ENCODE assay signal across 10 mouse cellular contexts in the genomic region with DNA sequence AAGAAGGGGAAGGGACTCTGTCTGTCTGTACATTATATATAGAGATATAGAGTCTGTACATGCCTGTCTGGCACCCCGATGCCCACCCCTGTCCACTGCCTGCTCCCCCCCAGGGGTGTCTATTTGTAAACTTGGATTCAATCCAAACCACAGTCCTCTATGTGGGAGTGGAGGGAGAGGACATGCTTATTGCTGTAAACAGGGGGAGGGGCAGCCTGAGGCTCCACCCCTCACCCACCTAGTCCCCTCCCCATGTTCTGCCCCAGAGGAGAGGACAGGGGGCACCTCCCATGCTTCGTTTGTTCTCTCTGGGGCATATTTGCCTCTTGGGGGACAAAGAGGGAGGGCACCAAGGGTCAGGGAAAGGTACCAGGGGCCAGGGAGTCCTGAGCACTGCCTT. TPM values are rescaled to one million over a fixed set of nuclear protein-coding genes. Genes with fewer than 3 reads are reported as not detected.
DNase-seq lines count a peak whose midpoint lies in the region; ATAC-seq and TF ChIP-seq lines count a peak whose summit lies in the region.
"Had no signal": no experiment of that assay in that cellular context is flagged by ENCODE, and none has a peak within 500 bp of the region (broad histone marks: within the 10 kb centered on the region; RNA-seq: fewer than 3 reads in every experiment).

No protein-coding gene starts in this region.

- H3K36me3 ChIP-seq in heart, embryonic 15.5 days: no peaks in the 10 kb centered on the region
- H3K36me3 ChIP-seq in hindbrain, postnatal 0 days (ENCODE audit: insufficient read depth, low read length): no peaks in the 10 kb centered on the region
- H3K36me3 ChIP-seq in midbrain, embryonic 12.5 days: no peaks in the 10 kb centered on the region
- H3K36me3 ChIP-seq: G1E had no signal

- H3K9me3 ChIP-seq in heart, embryonic 15.5 days (replicated peaks): no peaks in the 10 kb centered on the region
- H3K9me3 ChIP-seq in hindbrain, postnatal 0 days (ENCODE audit: low read length): no peaks in the 10 kb centered on the region
- H3K9me3 ChIP-seq in midbrain, embryonic 12.5 days: no peaks in the 10 kb centered on the region
- H3K9me3 ChIP-seq: G1E had no signal

- TF ChIP-seq CTCF in hindbrain, postnatal 0 days (IDR thresholded peaks at IDR 0.05; ENCODE audit: low read depth): no peak

- H3K27me3 ChIP-seq in heart, embryonic 15.5 days: peaks cover 33% of the 10 kb centered on the region
- no peaks in the 10 kb centered on the region for H3K27me3 ChIP-seq in hindbrain, postnatal 0 days (ENCODE audit: insufficient read depth, low read length)
- H3K27me3 ChIP-seq in midbrain, embryonic 12.5 days: peaks cover 53% of the 10 kb centered on the region

- peak overlapping the region; percentile 73 for H3K4me2 ChIP-seq in heart, embryonic 15.5 days
- H3K4me2 ChIP-seq in hindbrain, postnatal 0 days (ENCODE audit: low read depth, low read length): peak overlapping the region; percentile 49
- peak overlapping the region; percentile 60 for H3K4me2 ChIP-seq in midbrain, embryonic 12.5 days (replicated peaks)

- no peak for DNase-seq in heart, adult 8-10 months (ENCODE audit: low spot score)
- peak; percentile 60 for DNase-seq in R1 (ENCODE audit: low read depth, low spot score)
- DNase-seq in hindbrain, postnatal 0 days (ENCODE audit: low spot score): no peak
- DNase-seq in frontal cortex, adult 2 months (ENCODE audit: extremely low spot score in 1 of 2, low spot score in 1 of 2): no peak
- no peak for DNase-seq in gastrocnemius, postnatal 14 days
- DNase-seq in right cerebral cortex, postnatal 36 days (ENCODE audit: low spot score in 2 of 2): no peak

- 51% methylated on average over 2 of the region's 2 CpGs for WGBS in heart, embryonic 15.5 days
- WGBS in hindbrain, postnatal 0 days: 35% methylated on average over 2 of the region's 2 CpGs
- 38% methylated on average over 2 of the region's 2 CpGs for WGBS in midbrain, embryonic 12.5 days

- 0 out of 2 replicates have a peak overlapping the region, but pooled peaks have one; percentile 39 for H3K9ac ChIP-seq in heart, embryonic 15.5 days
- peak overlapping the region; percentile 37 for H3K9ac ChIP-seq in hindbrain, postnatal 0 days (replicated peaks; ENCODE audit: low read length)
- no peak overlapping the region for H3K9ac ChIP-seq in midbrain, embryonic 12.5 days (replicated peaks)

- intact Hi-C loops in gastrocnemius, postnatal 14 days (cut with DNase I; ENCODE audit: low total_unique reads): loop anchor here (5.0 to 10.0 kb wide), 2 partner anchors 43 to 170 kb away; no protein-coding TSS in a partner anchor

- H3K4me1 ChIP-seq in heart, embryonic 15.5 days (replicated peaks): peaks cover 42% of the 10 kb centered on the region
- H3K4me1 ChIP-seq in hindbrain, postnatal 0 days (ENCODE audit: insufficient read depth, low read length): peaks cover 13% of the 10 kb centered on the region
- peaks cover 39% of the 10 kb centered on the region for H3K4me1 ChIP-seq in midbrain, embryonic 12.5 days

- peak overlapping the region; percentile 42 for H3K4me3 ChIP-seq in heart, embryonic 15.5 days
- H3K4me3 ChIP-seq in hindbrain, postnatal 0 days (ENCODE audit: low read length): peak overlapping the region; percentile 20; the same call in 1 of the 2 replicates
- H3K4me3 ChIP-seq in midbrain, embryonic 12.5 days: no peak overlapping the region

- no peak overlapping the region for H3K27ac ChIP-seq in heart, embryonic 15.5 days
- H3K27ac ChIP-seq in hindbrain, postnatal 0 days: no peak overlapping the region
- no peak overlapping the region for H3K27ac ChIP-seq in midbrain, embryonic 12.5 days (replicated peaks)

- ATAC-seq in heart, embryonic 15.5 days (replicated peaks; ENCODE audit: insufficient number of reproducible peaks, insufficient read depth, low FRiP score, low read depth): 0 out of 2 replicates have a peak, but pooled peaks have one; percentile 9
- ATAC-seq in hindbrain, postnatal 0 days: no peak
- no peak for ATAC-seq in midbrain, embryonic 12.5 days (ENCODE audit: low FRiP score, low read depth)

RNA-seq across cellular contexts. Expression of a gene that starts 8.0 kb away (rescaled TPM):
- 0.73 and 2.7 TPM in 2 replicates for polyA plus RNA-seq in heart, embryonic 15.5 days (2015; fragmentation: Nextera tagmentation; extraction: Ambion mirVana)
- under 1 TPM in 1 of 4 experiments, not detected in 3; 0.11 TPM for total RNA-seq in heart, adult 8-10 months (2022)
- total RNA-seq in hindbrain, postnatal 0 days (2014; rRNA removed): 107 and 171 TPM in 2 replicates
- polyA plus RNA-seq in hindbrain, postnatal 0 days (2015; fragmentation: Nextera tagmentation; extraction: Ambion mirVana): 57.0 and 61.4 TPM in 2 replicates
- polyA plus RNA-seq in midbrain, embryonic 12.5 days (2016; fragmentation: Nextera tagmentation; extraction: Ambion mirVana): 10.7 and 11.1 TPM in 2 replicates
- polyA plus RNA-seq in frontal cortex, adult 2 months (2012; rRNA removed): 68.0 and 78.5 TPM in 2 replicates
- total RNA-seq in gastrocnemius, postnatal 14 days (2021): not detected
- total RNA-seq: G1E; monocyte, adult 5-6 weeks had no signal
- polyA plus RNA-seq: G1E had no signal

RNA-seq across cellular contexts. Expression of a gene that starts 23.0 kb away (rescaled TPM):
- polyA plus RNA-seq in heart, embryonic 15.5 days (2015; fragmentation: Nextera tagmentation; extraction: Ambion mirVana): 6.0 and 8.1 TPM in 2 replicates
- under 1 TPM in 3 of 4 experiments, not detected in 1; 0.19 to 0.34 (median 0.27) TPM for total RNA-seq in heart, adult 8-10 months (2022)
- total RNA-seq in hindbrain, postnatal 0 days (2014; rRNA removed): 7.6 and 9.6 TPM in 2 replicates
- polyA plus RNA-seq in hindbrain, postnatal 0 days (2015; fragmentation: Nextera tagmentation; extraction: Ambion mirVana): 3.5 and 4.2 TPM in 2 replicates
- polyA plus RNA-seq in midbrain, embryonic 12.5 days (2016; fragmentation: Nextera tagmentation; extraction: Ambion mirVana): 16.8 and 17.3 TPM in 2 replicates
- 0.76 and 1.2 TPM in 2 replicates for polyA plus RNA-seq in frontal cortex, adult 2 months (2012; rRNA removed)
- total RNA-seq in gastrocnemius, postnatal 14 days (2021): under 1 TPM; 0.42 to 0.80 TPM
- total RNA-seq: G1E; monocyte, adult 5-6 weeks had no signal
- polyA plus RNA-seq: G1E had no signal

RNA-seq across cellular contexts. Expression of a gene that starts 33.8 kb away (rescaled TPM):
- 35.0 and 39.9 TPM in 2 replicates for polyA plus RNA-seq in heart, embryonic 15.5 days (2015; fragmentation: Nextera tagmentation; extraction: Ambion mirVana)
- total RNA-seq in heart, adult 8-10 months (2022): 10 to 100 TPM; 28.2 to 36.1 (median 32.6) TPM
- total RNA-seq in hindbrain, postnatal 0 days (2014; rRNA removed): 3.9 and 5.9 TPM in 2 replicates
- 7.4 and 10.9 TPM in 2 replicates for polyA plus RNA-seq in hindbrain, postnatal 0 days (2015; fragmentation: Nextera tagmentation; extraction: Ambion mirVana)
- 9.5 and 11.0 TPM in 2 replicates for polyA plus RNA-seq in midbrain, embryonic 12.5 days (2016; fragmentation: Nextera tagmentation; extraction: Ambion mirVana)
- polyA plus RNA-seq in frontal cortex, adult 2 months (2012; rRNA removed): 7.3 and 7.9 TPM in 2 replicates
- total RNA-seq in gastrocnemius, postnatal 14 days (2021): 10 to 100 TPM; 20.7 to 22.1 TPM
- polyA plus RNA-seq: G1E had no signal

RNA-seq across cellular contexts. Expression of a gene that starts 35.0 kb away (rescaled TPM):
- polyA plus RNA-seq in heart, embryonic 15.5 days (2015; fragmentation: Nextera tagmentation; extraction: Ambion mirVana): 59.8 and 71.2 TPM in 2 replicates
- 10 to 100 TPM; 43.3 to 52.5 (median 48.6) TPM for total RNA-seq in heart, adult 8-10 months (2022)
- 94.4 and 107 TPM in 2 replicates for total RNA-seq in hindbrain, postnatal 0 days (2014; rRNA removed)
- 67.6 and 73.2 TPM in 2 replicates for polyA plus RNA-seq in hindbrain, postnatal 0 days (2015; fragmentation: Nextera tagmentation; extraction: Ambion mirVana)
- 35.0 and 37.0 TPM in 2 replicates for polyA plus RNA-seq in midbrain, embryonic 12.5 days (2016; fragmentation: Nextera tagmentation; extraction: Ambion mirVana)
- 148 and 157 TPM in 2 replicates for polyA plus RNA-seq in frontal cortex, adult 2 months (2012; rRNA removed)
- total RNA-seq in gastrocnemius, postnatal 14 days (2021): 10 to 100 TPM; 35.0 to 40.1 TPM

RNA-seq across cellular contexts. Expression of a gene that starts 44.4 kb away (rescaled TPM):
- 44.5 and 49.5 TPM in 2 replicates for polyA plus RNA-seq in heart, embryonic 15.5 days (2015; fragmentation: Nextera tagmentation; extraction: Ambion mirVana)
- 10 to 100 TPM; 16.6 to 27.0 (median 21.0) TPM for total RNA-seq in heart, adult 8-10 months (2022)
- total RNA-seq in hindbrain, postnatal 0 days (2014; rRNA removed): 30.1 and 30.8 TPM in 2 replicates
- 47.2 and 49.1 TPM in 2 replicates for polyA plus RNA-seq in hindbrain, postnatal 0 days (2015; fragmentation: Nextera tagmentation; extraction: Ambion mirVana)
- polyA plus RNA-seq in midbrain, embryonic 12.5 days (2016; fragmentation: Nextera tagmentation; extraction: Ambion mirVana): 38.1 and 39.6 TPM in 2 replicates
- polyA plus RNA-seq in frontal cortex, adult 2 months (2012; rRNA removed): 90.0 and 93.9 TPM in 2 replicates
- 10 to 100 TPM; 14.2 to 14.6 TPM for total RNA-seq in gastrocnemius, postnatal 14 days (2021)
- polyA plus RNA-seq: G1E had no signal
